Mouse (Mus musculus) myocyte (in vitro differentiated cells): Measurements from ENCODE around the gene Dcaf15.

Experiments used
- CEBPB ChIP-seq: IDR thresholded peaks from 2 replicates; pipeline ENCODE4 v1.6.1; 2011; ENCODE audit warnings: mild to moderate bottlenecking, moderate library complexity; ENCODE audit not compliant: poor library complexity, insufficient read depth, severe bottlenecking
- E2F4 ChIP-seq: IDR thresholded peaks from one replicate; pipeline ENCODE4 v1.6.1; 2011; ENCODE audit warnings: mild to moderate bottlenecking, control low read depth, moderate library complexity; ENCODE audit not compliant: insufficient read depth
- MAX ChIP-seq: IDR thresholded peaks from one replicate; pipeline ENCODE4 v1.6.1; 2011; ENCODE audit warnings: low read depth, mild to moderate bottlenecking, control low read depth
- MYOG ChIP-seq, 3 experiments: IDR thresholded peaks; one replicate each; pipeline ENCODE4 v1.6.1; 2011; ENCODE audit warnings: control low read depth in 2 of 3, low read depth in 2 of 3, mild to moderate bottlenecking in 2 of 3; ENCODE audit not compliant: insufficient read length in 2 of 3, control insufficient read depth in 1 of 3, insufficient read depth in 1 of 3
- POLR2A ChIP-seq: IDR thresholded peaks from one replicate; pipeline ENCODE4 v1.6.1; 2011; ENCODE audit warnings: low read depth, mild to moderate bottlenecking, control low read depth, moderate library complexity; ENCODE audit not compliant: insufficient read length
- REST ChIP-seq: IDR thresholded peaks from one replicate; pipeline ENCODE4 v1.6.1; 2011; ENCODE audit warnings: mild to moderate bottlenecking, control low read depth, moderate library complexity; ENCODE audit not compliant: insufficient read depth, insufficient read length
- TCF12 ChIP-seq: IDR thresholded peaks from one replicate; pipeline ENCODE4 v1.6.1; 2011; ENCODE audit warnings: mild to moderate bottlenecking, control low read depth; ENCODE audit not compliant: poor library complexity, insufficient read depth, severe bottlenecking
- TCF3 ChIP-seq: IDR thresholded peaks from one replicate; pipeline ENCODE4 v1.6.1; 2011; ENCODE audit warnings: low read depth, control low read depth; ENCODE audit not compliant: insufficient read length

DNA sequence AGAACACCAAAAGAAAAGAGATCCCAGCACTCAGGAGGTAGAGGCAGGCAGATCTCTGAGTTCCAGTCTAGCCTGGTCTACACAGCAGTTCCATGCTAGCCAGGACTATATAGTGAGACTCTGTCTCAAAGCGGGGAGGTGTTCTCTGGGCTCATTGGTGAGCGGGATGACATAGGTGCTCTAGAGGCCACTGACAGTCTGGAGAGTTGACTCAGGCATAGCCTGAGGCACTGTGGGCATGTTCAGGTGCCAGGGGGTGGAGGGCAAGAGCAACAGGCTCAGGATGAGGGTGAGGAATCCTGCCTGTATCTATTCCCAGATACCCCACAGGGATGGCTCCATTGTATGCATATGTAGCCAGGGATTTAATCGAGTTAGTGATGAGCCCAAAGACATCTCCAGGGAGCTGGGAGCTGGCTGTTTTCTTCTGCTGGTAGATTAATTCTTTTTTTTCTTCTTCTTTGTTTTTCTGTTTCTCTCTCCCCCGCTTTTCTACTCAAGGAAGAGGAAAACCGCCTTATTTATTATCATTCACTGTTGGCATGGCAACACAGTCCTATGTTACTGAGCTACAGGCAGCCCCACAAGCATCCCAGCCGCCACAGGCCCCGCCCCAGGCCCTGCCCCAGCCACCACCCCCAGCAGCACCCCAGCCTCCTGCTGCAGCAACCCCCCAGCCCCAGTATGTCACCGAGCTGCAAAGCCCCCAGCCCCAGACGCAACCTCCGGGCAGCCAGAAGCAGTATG lies 31.2 kb downstream of the Dcaf15 start:
- TF ChIP-seq REST, result no peak
- TF ChIP-seq POLR2A, result no peak
- TF ChIP-seq TCF12, result no peak
- TF ChIP-seq MAX, result no peak
- no peak for TF ChIP-seq TCF3
- TF ChIP-seq E2F4, result no peak
- no peak for TF ChIP-seq CEBPB
- TF ChIP-seq MYOG (IDR thresholded peaks at IDR 0.05; ENCODE audit: control insufficient read depth in 1 of 3, insufficient read depth in 1 of 3, insufficient read length in 2 of 3, low read depth in 2 of 3), result no peak
